Mouse (Mus musculus) ES-Bruce4 (cell line): Measurements from ENCODE around the gene Colgalt1. TPM values are rescaled to one million over a fixed set of nuclear protein-coding genes. Genes with fewer than 3 reads are reported as not detected.

Experiments
- H3K27ac ChIP-seq: 2 replicates; pipeline ENCODE4 v1.5.1; 2012; ENCODE audit warnings: low read length, inconsistent platforms; ENCODE audit not compliant: insufficient read depth
- H3K27me3 ChIP-seq: 2 replicates; pipeline ENCODE4 v1.6.1; 2012; ENCODE audit warnings: mild to moderate bottlenecking, low read length, inconsistent platforms; ENCODE audit not compliant: control insufficient read depth, poor library complexity, insufficient read depth, severe bottlenecking
- H3K36me3 ChIP-seq: 2 replicates; pipeline ENCODE4 v1.6.1; 2012; ENCODE audit warnings: inconsistent platforms, mild to moderate bottlenecking, low read length, moderate library complexity; ENCODE audit not compliant: control insufficient read depth, poor library complexity, insufficient read depth, severe bottlenecking
- H3K4me1 ChIP-seq: one replicate; pipeline ENCODE4 v1.8.1; 2011; ENCODE audit warnings: low read length; ENCODE audit not compliant: control insufficient read depth, insufficient read depth
- H3K4me3 ChIP-seq: 2 replicates; pipeline ENCODE4 v1.5.1; 2011; ENCODE audit warnings: low read depth, mild to moderate bottlenecking, low read length
- H3K9ac ChIP-seq: 2 replicates; pipeline ENCODE4 v1.6.1; 2012; ENCODE audit warnings: low read depth, mild to moderate bottlenecking, inconsistent platforms; ENCODE audit not compliant: poor library complexity, severe bottlenecking
- H3K9me3 ChIP-seq: replicated peaks from 2 replicates; pipeline ENCODE4 v1.6.1; 2012; ENCODE audit warnings: mild to moderate bottlenecking, low read length, inconsistent platforms; ENCODE audit not compliant: control insufficient read depth, poor library complexity, insufficient read depth, severe bottlenecking
- CTCF ChIP-seq: IDR thresholded peaks from one replicate; pipeline ENCODE4 v1.8.1; 2011; ENCODE audit warnings: low read depth, low read length
- EP300 ChIP-seq: IDR thresholded peaks from 2 replicates; pipeline ENCODE4 v1.6.1; 2011; ENCODE audit warnings: low read depth, low read length; ENCODE audit not compliant: insufficient read depth
- POLR2A ChIP-seq: IDR thresholded peaks from one replicate; pipeline ENCODE4 v1.8.1; 2011; ENCODE audit warnings: low read length; ENCODE audit not compliant: insufficient read depth
- polyA plus RNA-seq: library from polyadenylated mRNA; stranded (reverse); fragments of >200 nt; gene quantifications from 2 replicates; pipeline ENCODE4 v1.2.4, GENCODE M21; 2011; ENCODE audit warnings: low read depth; ENCODE audit not compliant: missing spikeins, insufficient read depth, insufficient read length

The Colgalt1 gene
- polyA plus RNA-seq, 1 experiment, result 83.2 TPM

DNA sequence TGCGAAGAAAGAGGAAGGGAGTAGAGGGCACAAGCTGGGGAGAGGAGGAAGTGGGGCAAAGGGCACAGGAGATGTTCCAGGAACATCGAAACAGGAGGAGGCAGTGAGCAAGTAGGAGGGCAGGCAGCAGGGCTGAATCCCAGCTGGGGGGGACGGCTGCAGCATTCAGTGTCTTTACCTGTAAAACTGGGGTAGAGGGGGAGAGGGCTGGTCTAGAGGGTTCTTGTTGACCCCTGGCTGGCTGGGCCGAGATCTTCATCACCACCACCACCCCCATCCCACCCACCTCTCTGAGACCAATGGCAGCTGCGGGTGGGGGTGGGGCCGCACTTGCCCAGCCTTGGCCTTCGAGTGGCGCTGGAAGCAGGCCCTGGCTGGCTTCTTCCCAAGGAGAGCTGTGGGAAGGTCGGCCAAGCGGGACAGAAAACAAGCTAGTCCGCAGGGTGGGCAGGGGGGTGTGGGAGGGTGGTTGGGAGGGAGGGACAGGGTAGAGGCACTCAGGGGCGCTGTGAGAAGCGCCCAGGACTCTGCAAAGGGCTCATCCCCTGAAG lies 42.3 kb upstream of the Colgalt1 start, which contains the start of gene Slc27a1:
Slc27a1 (plus strand) TSS at position 496 of the 551 bp plus-strand sequence.
- TF ChIP-seq EP300, result no peak
- no peak for TF ChIP-seq CTCF
- no peak for TF ChIP-seq POLR2A
- H3K27me3 ChIP-seq, result no peaks in the 10 kb centered on the region
- peak within 1 kb of the TSS; percentile 62 for H3K9ac ChIP-seq
- peak within 1 kb of the TSS; percentile 55 for H3K27ac ChIP-seq
- H3K4me1 ChIP-seq, result peaks cover 3% of the 10 kb centered on the region
- no peaks in the 10 kb centered on the region for H3K36me3 ChIP-seq
- peak within 1 kb of the TSS; percentile 68 for H3K4me3 ChIP-seq
- H3K9me3 ChIP-seq, result no peaks in the 10 kb centered on the region

DNA sequence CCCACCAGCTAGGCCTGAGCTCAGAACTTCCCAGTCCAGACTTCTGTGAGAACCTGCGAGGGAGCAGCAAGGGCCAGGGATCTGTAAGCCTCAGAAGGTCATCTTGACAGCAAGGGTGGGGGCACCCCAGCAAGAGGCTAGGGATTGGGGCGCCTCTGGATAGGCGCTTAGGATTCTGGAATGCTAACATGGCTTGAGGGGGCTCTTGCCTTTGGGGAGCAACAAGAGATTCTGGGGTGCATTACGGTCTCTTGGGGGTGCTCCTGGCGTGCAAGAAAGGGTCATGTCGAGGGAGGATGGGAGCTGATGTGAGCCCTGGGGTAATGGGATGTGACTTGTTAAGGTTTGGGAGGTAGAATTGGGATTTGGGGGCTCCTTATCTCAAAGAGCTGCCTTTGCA lies 41.9 kb upstream of the Colgalt1 start:
- Histone ChIP-seq H3K4me3 (peak overlapping the region; percentile 68), H3K36me3 (no peaks in the 10 kb centered on the region), H3K4me1 (peaks cover 3% of the 10 kb centered on the region), H3K9ac (peak overlapping the region; percentile 62), H3K27ac (peak overlapping the region; percentile 20), H3K27me3 (no peaks in the 10 kb centered on the region), H3K9me3 (no peaks in the 10 kb centered on the region)
- TF ChIP-seq POLR2A, result no peak
- TF ChIP-seq CTCF, result no peak
- TF ChIP-seq EP300, result no peak

DNA sequence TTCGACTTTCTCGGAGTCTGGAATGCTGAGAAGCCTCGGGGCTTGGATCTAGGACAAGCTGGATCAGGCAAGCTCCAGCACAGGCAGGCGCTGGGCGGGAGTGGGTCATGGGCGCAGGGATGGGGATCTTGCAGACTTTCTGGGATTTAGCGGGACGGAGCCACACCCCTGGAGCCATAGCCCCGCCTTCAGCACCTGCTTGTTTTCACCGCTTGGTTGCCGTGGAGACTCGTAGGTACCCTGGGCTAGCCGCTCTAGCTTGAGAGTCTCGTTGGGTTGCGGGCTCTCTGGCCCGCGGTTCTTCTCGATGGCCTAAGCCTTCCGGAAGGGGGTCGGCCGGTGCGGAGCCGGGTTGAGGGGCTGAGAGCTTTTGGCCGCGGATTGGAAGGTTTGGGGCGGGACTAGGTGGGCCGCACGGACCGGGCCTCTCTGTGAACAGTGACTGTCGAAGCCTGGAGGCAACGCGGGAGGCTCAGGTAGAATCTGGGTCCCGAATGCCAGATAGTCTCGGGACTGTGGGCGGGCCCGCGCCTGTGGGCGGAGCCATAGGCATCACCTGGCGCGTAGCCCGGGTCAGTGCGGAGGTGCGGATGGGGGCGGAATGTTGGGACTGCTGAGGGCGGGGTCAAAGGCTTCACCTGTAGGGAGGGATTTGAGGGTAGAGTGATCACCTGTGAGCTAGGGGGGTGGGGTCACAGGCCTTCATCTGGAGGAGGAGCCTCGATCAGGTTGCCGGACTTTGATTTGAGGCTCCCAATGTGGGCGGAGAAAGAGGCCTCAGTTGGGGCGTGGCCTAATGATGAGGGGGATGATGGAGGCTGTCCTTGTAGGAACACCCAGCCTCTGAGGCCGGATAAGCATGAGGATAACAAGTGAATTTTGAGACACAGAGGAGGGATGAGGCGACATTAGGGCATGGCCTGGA lies 41.2 kb upstream of the Colgalt1 start:
- H3K4me1 ChIP-seq, result peaks cover 3% of the 10 kb centered on the region
- TF ChIP-seq EP300 (peak; percentile 29; the same call in 1 of the 2 replicates), POLR2A (peak; percentile 49), CTCF (no peak)
- no peaks in the 10 kb centered on the region for H3K9me3 ChIP-seq
- H3K36me3 ChIP-seq, result no peaks in the 10 kb centered on the region
- peak overlapping the region; percentile 85 for H3K9ac ChIP-seq
- H3K4me3 ChIP-seq, result peak overlapping the region; percentile 76
- H3K27ac ChIP-seq, result peak overlapping the region; percentile 55
- H3K27me3 ChIP-seq, result no peaks in the 10 kb centered on the region

DNA sequence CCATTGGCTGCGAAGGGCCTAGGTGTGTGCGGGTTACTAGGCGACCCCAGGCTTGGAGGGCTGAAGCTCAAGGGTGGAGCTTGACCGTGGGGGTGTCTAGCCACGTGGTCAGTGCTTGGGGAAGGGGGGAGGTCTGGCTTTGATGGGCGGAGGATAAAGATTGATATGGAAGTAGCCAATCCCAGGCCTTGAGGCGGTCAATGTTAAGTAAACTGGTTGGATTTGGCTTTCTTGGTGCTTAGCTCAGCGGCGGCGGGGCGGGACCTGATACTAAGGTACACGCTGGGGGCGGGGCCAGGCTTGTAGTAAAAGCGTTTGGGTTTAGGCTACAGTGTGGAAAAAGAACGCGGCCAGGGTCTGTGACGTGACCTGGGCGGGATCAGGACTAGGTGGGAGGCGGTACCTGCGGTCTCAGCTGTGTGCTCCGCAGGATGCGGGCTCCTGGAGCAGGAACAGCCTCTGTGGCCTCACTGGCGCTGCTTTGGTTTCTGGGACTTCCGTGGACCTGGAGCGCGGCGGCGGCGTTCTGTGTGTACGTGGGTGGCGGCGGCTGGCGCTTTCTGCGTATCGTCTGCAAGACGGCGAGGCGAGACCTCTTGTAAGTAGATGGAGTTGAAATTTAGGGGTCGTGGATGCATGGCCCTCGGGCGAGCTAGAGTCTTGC lies 40.4 kb upstream of the Colgalt1 start:
- Histone ChIP-seq H3K4me1 (peaks cover 3% of the 10 kb centered on the region), H3K27me3 (no peaks in the 10 kb centered on the region), H3K9me3 (no peaks in the 10 kb centered on the region), H3K36me3 (no peaks in the 10 kb centered on the region), H3K4me3 (peak overlapping the region; percentile 85), H3K27ac (peak overlapping the region; percentile 41), H3K9ac (peak overlapping the region; percentile 85)
- no peak for TF ChIP-seq CTCF
- TF ChIP-seq EP300, result no peak
- peak; percentile 31 for TF ChIP-seq POLR2A

DNA sequence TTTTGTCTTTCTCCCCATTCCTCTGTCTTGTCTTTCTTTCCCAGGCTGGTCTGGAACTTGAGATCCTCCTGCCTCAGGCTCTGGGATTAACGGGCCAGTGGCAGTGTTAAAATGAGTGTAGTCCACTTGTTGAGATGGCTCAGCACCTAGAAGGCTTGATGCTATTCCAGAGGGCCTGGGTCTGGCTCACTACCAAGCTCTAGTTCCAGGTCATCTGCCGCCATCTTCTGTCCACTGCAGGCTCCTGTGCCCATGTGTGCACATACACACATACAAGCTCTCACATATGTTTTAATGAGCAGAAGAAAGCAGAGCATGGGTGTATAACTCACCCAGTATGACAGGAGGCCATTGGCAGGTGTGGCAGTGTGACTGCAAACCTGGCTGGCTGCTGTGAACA lies 38.7 kb upstream of the Colgalt1 start:
- no peaks in the 10 kb centered on the region for H3K27me3 ChIP-seq
- TF ChIP-seq CTCF (no peak), POLR2A (no peak), EP300 (no peak)
- H3K4me1 ChIP-seq, result peaks cover 3% of the 10 kb centered on the region
- no peak overlapping the region for H3K27ac ChIP-seq
- H3K9ac ChIP-seq, result no peak overlapping the region
- H3K9me3 ChIP-seq, result no peaks in the 10 kb centered on the region
- H3K4me3 ChIP-seq, result no peak overlapping the region
- H3K36me3 ChIP-seq, result no peaks in the 10 kb centered on the region
